Mouse (Mus musculus) testis, postnatal 14 days (tissue): ENCODE results near the gene Hcfc2.

Experiments used
- DNase-seq: peaks from one replicate; pipeline ENCODE4 v3.0.0; 2021; ENCODE audit warnings: low spot score

The Hcfc2 gene

DNA sequence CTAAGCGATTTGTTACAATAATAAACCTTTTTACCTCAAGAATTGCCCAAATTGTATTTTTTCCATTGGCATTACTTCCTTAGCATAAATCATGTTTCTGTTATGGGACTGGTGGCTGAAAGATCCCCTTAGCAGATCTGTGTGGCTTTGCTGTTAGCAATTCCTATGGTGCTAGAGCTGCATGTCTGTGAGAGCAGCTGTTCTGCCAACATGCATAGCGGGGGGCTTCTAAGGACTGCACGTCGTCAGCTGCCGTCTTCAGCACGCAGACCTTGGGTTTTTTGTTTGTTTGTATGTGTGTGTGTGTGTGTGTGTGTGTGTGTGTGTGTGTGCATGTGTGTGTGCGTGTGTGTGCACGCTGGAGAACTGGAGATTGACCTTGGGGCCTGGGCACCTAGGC is 45.4 kb downstream of the Hcfc2 start:
- DNase-seq: no peak

DNA sequence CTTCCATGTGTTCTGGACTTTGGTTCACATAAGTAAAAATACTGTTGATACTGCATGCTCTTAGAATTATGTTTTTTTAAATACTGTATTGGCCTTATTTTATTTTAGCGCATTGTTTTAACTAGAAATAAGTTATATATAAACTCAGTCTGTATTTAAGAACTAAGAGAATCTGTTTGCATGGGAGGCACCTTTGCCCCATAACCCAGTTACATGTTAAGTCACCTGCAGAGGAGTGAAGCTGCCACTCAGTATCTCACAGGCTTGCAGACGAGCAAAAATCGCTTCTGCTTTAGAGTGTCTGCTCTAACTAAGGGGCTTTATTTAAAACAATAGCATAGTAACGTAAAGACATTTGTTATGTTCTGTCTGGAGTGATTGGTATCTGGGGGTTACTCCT is 45.9 kb downstream of the Hcfc2 start:
- DNase-seq: no peak

DNA sequence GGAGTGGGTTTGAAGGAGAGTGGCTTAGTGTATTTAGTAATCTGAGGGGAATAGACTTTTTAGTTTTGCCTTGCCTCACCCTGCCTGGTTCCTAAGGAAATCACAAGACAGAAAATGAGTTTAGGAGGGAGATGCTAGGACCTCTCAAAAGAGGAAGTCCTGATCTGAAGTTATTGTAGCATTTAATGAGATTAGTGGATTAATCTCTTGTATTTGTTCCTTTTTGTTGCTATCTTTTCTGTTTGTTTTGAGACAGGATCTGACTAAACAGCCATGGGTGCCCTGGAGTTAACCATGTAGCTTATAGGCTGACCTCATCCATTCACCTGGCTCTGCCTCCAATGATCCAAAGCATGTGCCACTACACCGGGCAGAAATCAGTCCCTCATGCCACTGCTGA is 46.6 kb downstream of the Hcfc2 start:
- no peak for DNase-seq

DNA sequence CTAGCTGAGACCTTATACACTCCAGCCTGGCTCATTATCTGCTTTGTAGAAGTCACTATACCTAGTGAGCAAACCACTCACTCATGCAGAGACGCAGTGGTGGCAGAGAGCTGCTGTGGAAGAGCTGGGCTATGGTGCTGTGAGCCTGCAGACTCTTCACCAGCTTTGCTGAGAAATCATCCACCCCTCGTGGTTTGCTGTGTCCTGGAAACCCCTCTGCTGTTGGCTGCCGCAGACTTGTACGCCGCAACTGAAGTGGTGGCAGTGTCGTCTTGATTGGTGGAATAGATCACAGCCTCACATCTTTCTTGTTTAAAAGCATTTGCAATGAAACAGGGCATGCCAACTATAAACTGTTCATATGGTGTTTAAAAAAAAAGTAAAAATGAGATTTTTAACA is 48.3 kb downstream of the Hcfc2 start:
- no peak for DNase-seq

DNA sequence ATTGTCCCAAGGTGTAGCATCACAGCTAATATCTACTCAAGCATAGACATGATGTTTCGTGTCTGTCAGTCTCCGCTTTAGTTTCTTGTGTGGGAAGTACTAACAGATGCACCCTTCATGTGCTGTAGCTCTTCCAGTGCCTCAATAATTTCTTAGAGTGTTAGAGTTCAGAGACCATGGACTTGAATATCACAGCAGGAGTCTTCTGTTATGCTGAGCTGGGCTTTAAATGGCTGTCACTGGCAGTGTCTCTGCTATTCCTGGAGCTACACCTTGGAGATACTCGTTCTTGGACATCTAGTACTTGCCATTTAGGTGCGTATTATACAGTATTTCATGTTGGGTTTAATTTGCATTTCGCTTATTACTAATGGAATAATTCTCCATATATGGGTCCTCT is 49.3 kb downstream of the Hcfc2 start:
- no peak for DNase-seq

DNA sequence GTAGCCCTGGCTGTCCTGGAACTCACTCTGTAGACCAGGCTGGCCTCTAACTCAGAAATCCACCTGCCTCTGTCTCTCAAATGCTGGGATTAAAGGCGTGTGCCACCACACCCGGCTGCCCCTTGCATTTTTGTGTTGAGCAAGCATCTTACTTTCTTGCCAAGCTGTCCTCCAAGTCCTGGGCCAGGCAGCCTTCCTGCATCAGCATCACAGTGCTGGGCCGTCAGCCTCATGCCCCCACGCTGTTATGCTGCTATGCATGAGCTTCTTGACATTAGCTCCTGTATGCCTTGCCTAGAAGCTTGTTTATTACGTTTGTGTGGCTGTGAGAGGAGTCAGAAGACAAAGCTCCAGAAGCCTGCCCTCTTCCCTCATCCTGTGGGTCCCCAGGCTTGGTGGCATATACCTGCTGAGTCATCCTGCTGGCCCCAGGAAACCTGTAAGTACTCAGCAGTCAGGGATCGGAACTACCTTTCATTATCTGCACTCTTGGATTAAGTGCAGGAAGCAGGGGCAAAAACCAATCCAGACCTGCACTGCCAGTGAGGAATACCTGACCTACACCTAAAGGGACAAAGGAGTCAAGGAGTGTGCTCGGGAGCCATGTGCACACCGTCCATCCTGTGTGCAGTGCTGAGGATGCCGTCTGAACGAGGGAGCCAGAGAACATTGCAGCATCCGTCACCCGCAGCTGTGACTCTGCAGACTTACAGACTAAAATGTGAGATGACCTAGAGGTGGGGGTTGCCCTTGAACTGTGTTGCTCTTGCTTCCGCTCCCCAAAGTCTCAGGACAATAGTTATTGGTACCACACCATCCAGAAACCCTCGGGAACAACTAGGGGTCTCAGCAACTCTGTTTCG is 51.3 kb downstream of the Hcfc2 start:
- no peak for DNase-seq

DNA sequence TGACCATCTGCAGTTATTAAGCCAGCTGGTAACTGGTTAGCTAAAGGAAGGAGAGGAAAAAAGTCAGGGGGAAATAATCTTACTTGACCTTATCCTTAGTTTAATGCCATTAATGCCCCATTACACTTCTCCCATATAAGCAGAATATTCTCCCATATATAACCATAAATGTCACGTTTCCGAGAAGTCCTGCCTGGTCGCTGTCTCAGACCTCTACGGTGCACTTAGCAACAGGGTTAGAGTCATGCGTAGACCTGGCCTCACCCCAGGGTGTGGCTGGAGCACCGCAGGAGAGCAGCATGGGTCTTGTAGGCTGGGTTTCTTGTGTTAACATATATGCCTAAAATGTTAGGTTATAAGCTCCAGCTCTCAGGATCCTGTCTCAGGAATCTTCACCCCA is 54.8 kb downstream of the Hcfc2 start:
- no peak for DNase-seq

DNA sequence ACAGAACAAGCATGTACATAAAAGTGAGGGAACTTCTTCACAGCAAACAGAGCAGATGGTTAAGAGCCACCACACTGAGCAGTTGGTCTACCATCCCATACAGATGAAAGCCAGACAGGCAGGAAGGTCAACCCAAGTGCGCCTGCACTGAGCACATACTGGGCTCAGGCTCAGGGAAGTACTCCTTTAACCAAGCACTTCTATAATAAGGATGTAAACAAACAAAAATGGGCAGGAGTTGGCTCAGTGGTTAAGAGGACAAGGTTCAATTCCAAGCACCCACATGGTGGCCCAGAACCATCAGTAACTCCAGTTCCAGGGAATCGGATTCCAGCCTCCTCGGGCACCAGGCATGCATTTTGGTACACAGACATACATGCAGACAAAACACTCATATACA is 57.0 kb downstream of the Hcfc2 start:
- no peak for DNase-seq

DNA sequence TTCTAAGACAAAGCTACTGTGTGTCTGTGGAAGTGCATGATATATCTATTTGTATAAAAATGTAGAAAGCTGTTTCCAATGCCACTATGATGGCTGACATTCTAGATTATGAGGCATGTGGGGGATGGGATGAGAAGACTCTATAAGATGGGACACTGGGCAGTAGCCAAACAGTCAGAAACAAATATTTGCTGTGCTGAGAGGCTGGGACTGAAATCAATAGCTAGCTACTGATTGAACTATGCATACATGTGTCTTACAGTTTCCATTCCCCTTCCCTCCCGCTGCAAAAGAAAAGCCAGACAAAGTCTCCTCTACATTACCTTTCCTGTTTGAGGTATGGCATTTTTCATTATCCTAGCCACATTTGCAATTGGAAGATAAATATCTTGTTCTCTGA is 58.7 kb downstream of the Hcfc2 start:
- no peak for DNase-seq

DNA sequence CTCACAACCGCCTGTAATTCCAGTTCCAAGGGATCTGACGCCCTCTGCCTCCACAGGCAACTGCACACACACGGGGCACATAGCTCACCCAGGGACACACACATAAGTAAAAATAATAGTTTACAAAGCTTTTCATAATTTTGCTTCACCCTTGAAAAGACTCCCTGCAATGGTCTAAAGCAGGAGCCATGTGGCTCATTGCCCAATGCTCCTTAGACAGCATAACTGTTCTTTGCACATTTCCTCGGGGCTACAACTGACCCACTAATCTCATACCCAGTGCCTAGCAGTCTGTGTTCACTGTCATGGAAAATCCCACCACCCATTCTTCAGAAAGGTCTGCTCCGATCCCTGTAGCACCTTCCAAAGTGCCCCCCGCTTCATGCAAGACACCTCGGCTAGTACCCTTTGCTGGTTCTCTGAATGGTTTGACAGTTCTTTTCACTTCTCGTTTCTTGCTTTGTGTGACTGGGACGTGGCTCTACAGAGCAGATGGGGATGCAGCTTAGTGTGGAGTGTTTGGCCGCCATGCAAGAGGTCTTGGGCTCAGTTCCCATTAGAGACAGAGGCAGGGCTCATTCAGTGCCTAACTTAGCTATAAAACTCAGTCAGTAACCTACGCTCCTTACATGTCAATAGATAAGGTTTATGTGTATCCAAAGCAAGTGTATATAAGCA is 59.4 kb downstream of the Hcfc2 start:
- DNase-seq: no peak

DNA sequence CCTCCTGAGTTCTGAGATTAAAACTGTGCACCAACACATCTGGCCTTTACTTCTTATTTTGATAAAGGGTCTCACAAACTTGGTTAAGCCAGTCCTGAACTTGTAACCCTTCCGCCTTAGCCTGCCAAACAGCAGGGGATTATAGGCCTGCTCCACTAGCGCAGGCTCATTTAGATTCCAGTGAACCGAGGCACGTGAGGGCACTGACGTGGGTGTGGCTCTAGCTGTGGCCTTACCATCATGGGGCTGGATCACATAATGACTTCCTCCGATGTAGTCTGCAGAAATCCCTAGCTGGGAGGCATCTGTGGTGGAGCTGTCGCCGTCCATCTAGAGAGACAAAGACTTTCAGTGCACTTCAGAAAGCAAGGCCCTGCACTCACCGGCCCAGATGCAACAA is 60.5 kb downstream of the Hcfc2 start:
- DNase-seq: no peak

DNA sequence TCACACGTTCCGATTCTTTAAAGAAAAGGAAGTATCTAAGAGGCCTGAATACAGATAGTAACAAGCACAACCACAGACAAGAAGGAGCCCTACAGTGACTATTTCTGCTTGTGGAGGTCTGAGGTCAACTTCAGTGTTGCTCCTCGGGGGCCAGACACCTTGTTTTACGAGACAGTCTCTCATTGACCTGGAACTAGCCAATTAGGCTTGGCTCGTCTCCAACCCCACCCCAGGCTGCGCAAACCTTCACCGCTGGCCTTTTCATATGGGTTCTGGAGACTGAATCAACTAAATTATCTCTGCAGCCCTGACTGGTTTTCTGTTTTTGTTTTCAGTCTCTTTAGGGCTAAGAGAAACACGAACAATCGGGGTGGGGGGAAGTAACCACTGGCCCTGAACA is 61.4 kb downstream of the Hcfc2 start:
- no peak for DNase-seq

DNA sequence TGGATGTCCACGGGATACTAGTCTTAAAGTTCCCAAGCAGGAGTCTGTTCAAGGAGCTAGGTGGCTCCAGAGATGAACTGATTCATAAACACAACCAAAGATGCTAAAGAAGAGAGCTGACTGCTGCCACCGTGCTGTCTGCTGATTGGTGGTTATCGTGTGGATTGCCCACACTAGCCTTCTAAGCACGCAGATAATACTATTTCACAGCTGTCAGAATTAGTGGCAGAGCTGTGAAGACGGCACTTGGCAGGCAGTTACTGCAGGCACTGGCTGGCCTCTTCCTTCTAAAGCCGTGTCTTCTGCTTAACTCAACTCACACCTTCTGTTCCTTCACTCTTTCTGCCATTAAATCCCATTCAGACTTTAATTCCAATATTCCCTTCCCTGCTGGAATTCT is 62.4 kb downstream of the Hcfc2 start:
- no peak for DNase-seq

DNA sequence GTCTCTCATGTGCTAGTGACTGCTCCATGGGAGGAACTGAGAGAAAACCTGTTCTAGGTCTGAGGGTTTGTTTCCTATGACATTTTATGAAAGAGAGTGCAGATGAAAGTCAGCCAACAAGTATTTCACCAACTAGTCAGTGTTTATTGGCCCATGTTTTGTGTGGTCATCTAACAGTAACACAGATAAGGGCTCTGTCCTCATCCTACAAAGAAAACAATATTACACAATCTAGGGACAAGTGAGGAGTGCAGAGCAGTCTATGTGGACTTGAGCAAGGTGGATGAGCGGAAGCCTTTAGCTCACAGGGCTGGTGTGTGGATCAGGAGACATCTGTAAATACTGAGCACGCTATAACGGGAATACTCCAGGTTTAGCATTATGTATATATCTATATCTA is 62.9 kb downstream of the Hcfc2 start:
- no peak for DNase-seq

DNA sequence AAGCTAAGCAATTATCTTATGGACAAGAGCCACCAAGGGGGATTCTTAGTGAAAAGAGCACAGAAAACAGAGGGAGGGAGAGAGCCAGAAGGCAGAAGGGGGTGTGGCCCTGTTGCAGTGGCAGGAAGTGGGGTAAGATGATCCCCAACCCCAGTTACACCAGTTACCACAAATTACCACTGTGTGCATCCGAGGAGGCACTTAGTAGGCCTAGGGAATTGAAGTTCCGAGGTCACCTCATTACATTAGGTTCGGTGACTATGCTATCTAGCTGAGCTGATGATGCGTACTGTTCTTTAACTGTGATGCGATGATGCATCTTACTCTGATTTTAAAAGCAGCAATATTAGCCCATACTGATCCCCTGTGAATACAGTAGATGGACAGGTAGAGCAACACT is 63.7 kb downstream of the Hcfc2 start:
- DNase-seq: no peak

DNA sequence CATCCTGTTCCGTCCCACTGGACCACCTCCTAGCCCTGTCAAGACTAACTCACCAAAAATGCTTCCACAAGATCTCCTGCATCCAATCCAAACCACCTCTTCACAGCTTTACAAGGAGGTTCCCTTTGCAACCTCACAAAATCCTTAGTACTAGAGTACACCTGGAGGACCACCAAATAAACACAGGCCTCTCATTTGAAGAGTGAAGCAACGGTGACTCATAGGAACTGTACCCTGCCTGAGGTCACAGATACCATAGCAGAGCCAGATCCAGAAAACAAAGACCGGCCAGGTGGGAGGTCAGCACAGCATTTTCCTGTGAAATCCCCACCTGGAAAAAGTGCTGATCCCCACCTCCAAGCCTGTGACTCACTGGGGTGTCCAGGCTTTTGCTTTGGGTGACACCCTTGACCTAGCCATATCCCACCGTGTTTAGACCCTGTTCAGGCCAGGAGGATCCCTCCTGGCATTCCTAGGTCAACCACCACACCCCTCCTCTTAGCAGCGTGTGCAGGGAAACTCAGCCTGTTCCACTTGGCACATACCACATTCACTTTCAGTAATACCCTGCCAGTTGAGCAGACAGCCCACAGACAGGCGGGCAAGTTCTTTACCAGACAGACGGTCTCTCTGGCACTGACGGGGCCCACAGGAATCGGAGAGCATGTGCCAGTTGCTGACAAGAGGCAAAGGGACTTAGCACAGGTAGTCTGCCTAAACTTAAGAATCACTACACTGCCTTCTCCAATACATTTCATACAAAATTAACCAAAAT is 65.3 kb downstream of the Hcfc2 start:
- no peak for DNase-seq

DNA sequence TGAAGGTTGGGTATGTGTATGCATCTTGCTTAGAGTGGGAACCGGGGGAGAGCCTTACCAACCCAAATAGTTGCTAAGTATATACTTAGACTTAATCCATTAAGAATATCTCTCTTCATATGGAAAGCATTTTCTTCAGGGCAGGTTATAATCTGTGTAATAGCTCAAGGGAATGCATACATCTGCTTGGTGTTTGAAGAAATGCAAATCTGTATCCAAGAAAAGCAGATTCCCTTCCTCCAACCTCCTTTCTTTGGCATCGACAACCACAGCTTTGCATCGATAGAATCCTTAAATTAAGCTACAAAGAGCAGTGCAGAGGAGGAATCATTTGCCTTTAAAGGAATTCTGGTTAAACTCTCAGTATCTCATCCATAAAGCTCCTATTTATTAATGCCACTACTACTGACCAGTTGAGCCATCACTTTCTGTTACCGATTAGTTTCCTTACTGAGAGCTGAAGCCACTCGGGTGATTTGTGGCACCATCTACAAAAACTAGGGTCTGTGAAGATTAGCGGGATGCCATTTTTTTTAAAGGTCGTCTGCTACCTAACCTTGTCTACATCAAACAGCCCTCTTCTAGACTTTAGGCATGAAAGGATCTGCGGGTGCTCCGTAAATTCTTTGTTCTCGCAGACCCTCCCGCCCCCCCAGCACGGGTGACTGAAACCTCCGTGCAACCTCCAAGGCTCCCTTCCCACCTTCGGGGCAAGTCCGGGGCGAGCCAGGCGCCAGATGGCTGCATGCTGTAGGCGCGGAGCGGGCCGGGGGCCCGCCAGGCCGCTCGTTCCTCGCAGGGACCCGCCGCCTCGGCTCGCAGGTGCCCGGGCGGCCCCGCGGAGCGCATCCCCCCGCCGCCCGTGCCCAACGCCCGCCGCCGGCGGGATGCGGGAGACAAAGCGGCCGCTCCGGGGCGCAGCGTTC is 67.1 kb downstream of the Hcfc2 start:
- peak; percentile 69 for DNase-seq

DNA sequence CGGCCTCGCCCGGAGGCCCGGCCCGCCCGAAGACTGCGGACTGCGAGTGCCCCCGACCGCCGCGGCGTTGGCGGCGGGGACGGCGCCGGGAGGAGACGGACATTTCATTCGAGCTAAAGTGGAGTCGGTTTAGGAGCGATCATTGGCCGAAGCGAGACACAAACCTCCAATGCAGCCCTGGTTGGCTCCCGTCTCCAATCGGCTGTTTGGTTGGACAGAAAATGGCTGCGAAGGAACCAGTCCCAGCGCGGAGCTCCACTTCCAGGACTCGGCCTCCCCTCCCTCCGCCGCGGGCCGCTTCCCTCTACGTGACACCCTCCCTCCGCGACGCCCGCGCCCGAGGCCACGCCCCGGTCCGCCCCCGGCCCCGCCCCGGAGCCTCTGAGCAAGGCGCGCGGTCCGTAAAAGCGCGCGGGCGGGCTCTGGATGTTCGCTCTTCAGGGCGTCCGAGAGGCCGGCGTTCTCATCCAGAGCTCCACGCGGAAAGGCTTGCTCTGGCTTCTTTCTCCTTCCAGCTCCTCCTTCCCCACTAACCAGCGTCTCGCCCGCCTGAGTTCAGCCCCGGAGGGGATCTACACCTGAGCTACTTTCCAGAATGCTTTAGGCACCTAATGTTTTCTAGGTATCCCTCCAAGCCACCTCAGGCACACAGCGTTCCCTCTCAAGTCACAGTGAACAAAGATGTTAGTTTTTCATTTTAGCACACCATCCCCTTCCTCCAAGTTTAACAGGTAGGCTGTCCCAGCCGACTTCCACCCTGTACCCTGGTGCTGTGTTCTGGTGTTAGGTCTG is 68.1 kb downstream of the Hcfc2 start, which contains the start of gene Nfyb:
Gene Nfyb (minus strand): TSS at position 305 of the 792 bp plus-strand sequence.
- peak; percentile 96 for DNase-seq

DNA sequence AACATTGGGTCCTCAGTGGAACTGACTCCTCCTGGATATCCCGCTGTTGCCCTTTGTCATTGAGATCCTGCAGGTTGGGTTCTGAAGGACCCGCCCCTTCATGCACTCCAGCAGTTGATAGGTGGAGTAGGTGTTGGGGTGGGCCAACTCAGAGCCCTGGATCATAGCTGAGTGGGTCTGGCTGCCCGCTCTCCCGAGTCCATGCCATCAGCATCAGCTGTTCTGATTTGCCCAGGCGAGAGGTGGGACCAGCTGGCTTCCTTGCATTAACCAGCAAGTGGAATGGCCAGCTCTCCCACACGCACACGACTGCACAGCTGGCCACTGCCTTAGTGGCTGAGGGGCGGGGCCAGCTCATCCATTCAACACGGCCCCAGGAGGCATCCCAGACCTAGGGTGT is 72.9 kb downstream of the Hcfc2 start:
- no peak for DNase-seq

DNA sequence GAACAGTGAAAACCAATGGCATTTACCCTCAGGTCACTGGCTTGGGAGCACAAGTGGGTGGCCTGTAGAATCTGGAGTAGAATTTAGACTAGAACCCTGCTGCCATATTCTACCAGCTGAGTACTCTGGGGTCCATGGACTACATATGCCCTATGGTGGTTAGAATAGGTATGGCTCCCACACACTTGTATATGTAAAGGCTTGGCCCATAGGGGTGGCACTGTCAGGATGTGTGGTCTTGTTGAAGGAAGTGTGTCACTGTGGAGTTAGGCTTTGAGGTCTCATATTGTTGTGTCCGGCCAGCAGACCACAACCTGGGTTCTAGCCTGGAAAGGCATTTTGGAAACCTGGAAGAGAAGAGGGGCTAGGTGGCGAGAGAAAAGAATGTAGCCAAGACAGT is 74.8 kb downstream of the Hcfc2 start:
- no peak for DNase-seq

DNA sequence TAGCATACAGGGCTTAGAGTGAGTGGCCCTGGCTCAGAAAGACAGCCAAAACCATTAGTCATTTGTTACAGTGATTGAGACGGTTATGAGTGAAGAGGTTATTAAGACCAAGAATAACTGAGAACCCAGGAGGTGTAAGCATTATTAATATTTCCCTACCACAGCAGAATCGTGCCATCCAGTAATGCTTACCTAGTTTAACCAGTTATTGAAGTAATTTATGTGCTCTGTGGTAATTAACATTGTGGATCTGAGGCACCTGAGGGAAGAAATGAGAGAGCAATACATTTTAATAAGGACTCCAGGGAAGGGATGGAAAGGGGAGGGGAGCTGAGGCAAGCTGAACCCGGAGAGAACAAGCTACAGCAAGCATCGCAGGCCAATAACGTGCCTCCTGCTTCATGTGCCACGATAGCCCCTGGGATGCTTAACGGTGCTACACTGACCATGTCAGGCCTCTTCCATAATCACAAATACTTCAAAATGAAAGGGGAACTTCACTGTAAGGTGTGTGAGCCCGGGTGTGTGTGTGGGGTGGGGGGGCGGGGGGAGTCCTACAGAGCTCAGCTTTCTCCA is 75.7 kb downstream of the Hcfc2 start:
- DNase-seq: no peak
